Mouse (Mus musculus) lung, embryonic 16.5 days (tissue): ENCODE data around the gene Magee1. TPM values are rescaled to one million over a fixed set of nuclear protein-coding genes. Genes with fewer than 3 reads are reported as not detected.
"Not testable (repeated sequence)": the region's sequence is repeated elsewhere in the genome, so short reads cannot be mapped to it uniquely, and the experiment has no call there.

Source experiments
- ATAC-seq: fragments of 200-750 bp; cut with Nextera tagmentation; 2 replicates; pipeline ENCODE4 v1.8.0; 2017; ENCODE audit warnings: low read depth, mild to moderate bottlenecking, moderate library complexity
- H3K27ac ChIP-seq: fragments of 300-500 bp; sonication (generic); 2 replicates; pipeline ENCODE4 v1.5.1; 2014; ENCODE audit warnings: mild to moderate bottlenecking, control low read depth, low read length
- H3K27me3 ChIP-seq: fragments of 300-500 bp; sonication (generic); 2 replicates; pipeline ENCODE4 v1.6.1; 2014; ENCODE audit warnings: low read depth, low read length, mixed read lengths; ENCODE audit not compliant: control insufficient read depth, insufficient read depth
- H3K36me3 ChIP-seq: fragments of 300-500 bp; sonication (generic); 2 replicates; pipeline ENCODE4 v1.6.1; 2014; ENCODE audit warnings: low read length; ENCODE audit not compliant: control insufficient read depth, insufficient read depth
- H3K4me1 ChIP-seq: fragments of 300-500 bp; sonication (generic); replicated peaks from 2 replicates; pipeline ENCODE4 v1.6.1; 2014; ENCODE audit warnings: low read length, mixed read lengths; ENCODE audit not compliant: control insufficient read depth, insufficient read depth
- H3K4me2 ChIP-seq: fragments of 300-500 bp; sonication (generic); 2 replicates; pipeline ENCODE4 v1.6.1; 2014; ENCODE audit warnings: low read depth, low read length, control low read depth
- H3K4me3 ChIP-seq: fragments of 300-500 bp; sonication (generic); 2 replicates; pipeline ENCODE4 v1.5.1; 2014; ENCODE audit warnings: mild to moderate bottlenecking, low read length, control low read depth
- H3K9ac ChIP-seq: fragments of 300-500 bp; sonication (generic); 2 replicates; pipeline ENCODE4 v1.6.1; 2014; ENCODE audit warnings: low read length, control low read depth
- H3K9me3 ChIP-seq: fragments of 300-500 bp; sonication (generic); 2 replicates; pipeline ENCODE4 v1.6.1; 2016; ENCODE audit warnings: low read length; ENCODE audit not compliant: control insufficient read depth
- WGBS: fragments of 180-500 bp; shearing (Covaris S2); extraction: QIAGEN DNeasy Blood & Tissue Kit; methylation state at CpG from one replicate; pipeline ENCODE4 v1.1.7; 2014; 5-methylcytosine and 5-hydroxymethylcytosine counted together
- polyA plus RNA-seq: library from polyadenylated mRNA; unstranded; fragments of >200 nt; fragmentation: Nextera tagmentation; extraction: Ambion mirVana; gene quantifications from 2 replicates; pipeline ENCODE4 v1.2.1, GENCODE M21; 2015

The Magee1 gene
- polyA plus RNA-seq = 15.3 and 15.5 TPM in 2 replicates

- 10% methylated on average over 60 of the region's 65 CpGs for WGBS
Measured at GRCm38 (mm10) chrX:105120275-105121226, at the start of gene Magee1. Gene Magee1, plus strand, starts transcription at chrX:105120378.

GRCm38 (mm10) chrX:105079151-105079550 lies 41.0 kb upstream of the Magee1 start:
- peak; percentile 56 for ATAC-seq
- Histone ChIP-seq H3K4me2 (peak overlapping the region; percentile 81), H3K9ac (peak overlapping the region; percentile 49), H3K9me3 (no peaks in the 10 kb centered on the region), H3K4me1 (no peaks in the 10 kb centered on the region), H3K4me3 (peak overlapping the region; percentile 69), H3K27me3 (no peaks in the 10 kb centered on the region), H3K36me3 (peaks cover 4% of the 10 kb centered on the region; the same call in 1 of the 2 replicates), H3K27ac (no peak overlapping the region)
- 5% methylated on average over 12 of the region's 12 CpGs for WGBS

More at GRCm38 (mm10) chrX:105120275-105121226, at the start of gene Magee1:
- Histone ChIP-seq H3K4me2 (peak within 1 kb of the TSS; percentile 86), H3K36me3 (no peaks in the 10 kb centered on the region), H3K4me1 (no peaks in the 10 kb centered on the region), H3K27me3 (peaks cover 14% of the 10 kb centered on the region), H3K9me3 (no peaks in the 10 kb centered on the region), H3K4me3 (peak within 1 kb of the TSS; percentile 61), H3K27ac (no peak within 1 kb of the TSS), H3K9ac (peak within 1 kb of the TSS; percentile 69)
- peak; percentile 66 for ATAC-seq

GRCm38 (mm10) chrX:105079615-105080092 lies 40.5 kb upstream of the Magee1 start, which contains the start of gene Pbdc1:
Gene Pbdc1, plus strand, starts transcription at chrX:105079756.
- Histone ChIP-seq H3K27ac (peak within 1 kb of the TSS; percentile 48), H3K4me2 (peak within 1 kb of the TSS; percentile 81), H3K4me3 (peak within 1 kb of the TSS; percentile 69), H3K9ac (peak within 1 kb of the TSS; percentile 67), H3K9me3 (no peaks in the 10 kb centered on the region), H3K27me3 (no peaks in the 10 kb centered on the region), H3K36me3 (peaks cover 6% of the 10 kb centered on the region; the same call in 1 of the 2 replicates), H3K4me1 (no peaks in the 10 kb centered on the region)
- 1% methylated on average over 35 of the region's 35 CpGs for WGBS
- ATAC-seq = peak; percentile 99

GRCm38 (mm10) chrX:105080096-105080495 lies 40.1 kb upstream of the Magee1 start:
- 10% methylated on average over 8 of the region's 8 CpGs for WGBS
- Histone ChIP-seq H3K9me3 (no peaks in the 10 kb centered on the region), H3K36me3 (peaks cover 6% of the 10 kb centered on the region; the same call in 1 of the 2 replicates), H3K4me1 (no peaks in the 10 kb centered on the region), H3K4me3 (peak overlapping the region; percentile 69), H3K27ac (peak overlapping the region; percentile 48), H3K9ac (peak overlapping the region; percentile 67), H3K4me2 (peak overlapping the region; percentile 81), H3K27me3 (no peaks in the 10 kb centered on the region)
- no peak; the same call in 1 of the 2 replicates for ATAC-seq

- WGBS = 83% methylated on average over 7 of the region's 7 CpGs
- not testable (repeated sequence) for H3K4me2 ChIP-seq, H3K27ac ChIP-seq, ATAC-seq, H3K9me3 ChIP-seq, H3K4me1 ChIP-seq, H3K36me3 ChIP-seq, H3K9ac ChIP-seq, H3K4me3 ChIP-seq, H3K27me3 ChIP-seq
Measured at GRCm38 (mm10) chrX:105083013-105083412, 37.2 kb upstream of the Magee1 start.

GRCm38 (mm10) chrX:105104175-105104574 lies 16.0 kb upstream of the Magee1 start:
- no peak for ATAC-seq
- H3K4me2 ChIP-seq = no peak overlapping the region
- no peaks in the 10 kb centered on the region for H3K4me1 ChIP-seq
- no peak overlapping the region for H3K27ac ChIP-seq
- no peaks in the 10 kb centered on the region for H3K36me3 ChIP-seq
- no peak overlapping the region for H3K4me3 ChIP-seq
- WGBS = 49% methylated on average over 5 of the region's 5 CpGs
- no peak overlapping the region for H3K9ac ChIP-seq
- no peaks in the 10 kb centered on the region for H3K27me3 ChIP-seq
- no peaks in the 10 kb centered on the region for H3K9me3 ChIP-seq

GRCm38 (mm10) chrX:105114994-105115393 lies 5.2 kb upstream of the Magee1 start:
- H3K4me2 ChIP-seq = no peak overlapping the region
- peaks cover under 1% of the 10 kb centered on the region for H3K27me3 ChIP-seq
- no peak overlapping the region for H3K9ac ChIP-seq
- ATAC-seq = no peak
- H3K4me1 ChIP-seq = no peaks in the 10 kb centered on the region
- no peaks in the 10 kb centered on the region for H3K36me3 ChIP-seq
- 58% methylated on average over 2 of the region's 2 CpGs for WGBS
- H3K4me3 ChIP-seq = no peak overlapping the region
- H3K9me3 ChIP-seq = no peaks in the 10 kb centered on the region
- H3K27ac ChIP-seq = no peak overlapping the region

GRCm38 (mm10) chrX:105121227-105121865 lies 1.2 kb downstream of the Magee1 start:
- peak; percentile 79 for ATAC-seq
- WGBS = 18% methylated on average over 38 of the region's 38 CpGs
- Histone ChIP-seq H3K4me2 (peak overlapping the region; percentile 86), H3K36me3 (no peaks in the 10 kb centered on the region), H3K9me3 (no peaks in the 10 kb centered on the region), H3K4me1 (no peaks in the 10 kb centered on the region), H3K27me3 (peaks cover 14% of the 10 kb centered on the region), H3K9ac (peak overlapping the region; percentile 69), H3K27ac (no peak overlapping the region), H3K4me3 (peak overlapping the region; percentile 61)

- H3K4me2 ChIP-seq = no peak overlapping the region
- 23% methylated on average over 2 of the region's 3 CpGs for WGBS
- H3K4me1 ChIP-seq = no peaks in the 10 kb centered on the region
- H3K27ac ChIP-seq = no peak overlapping the region
- no peak overlapping the region for H3K9ac ChIP-seq
- no peak for ATAC-seq
- peaks cover 14% of the 10 kb centered on the region for H3K27me3 ChIP-seq
- H3K9me3 ChIP-seq = no peaks in the 10 kb centered on the region
- no peaks in the 10 kb centered on the region for H3K36me3 ChIP-seq
- H3K4me3 ChIP-seq = no peak overlapping the region
Measured at GRCm38 (mm10) chrX:105124903-105125302, 4.7 kb downstream of the Magee1 start.
